Mouse (Mus musculus) CH12.LX (cell line): ENCODE measurements at regions not wholly inside any gene's neighbourhood (a gene's known extent, or its start where the extent isn't known, plus 50 kb on each side); places are given as distances from the start of the nearest gene placed in this dataset.

ENCODE experiments used
- CHD1 ChIP-seq: IDR thresholded peaks from 2 replicates; pipeline ENCODE4 v1.6.1; 2012; ENCODE audit warnings: low read depth, low read length, improper control_type of control experiment, inconsistent platforms
- CTCF ChIP-seq, 2 experiments: IDR thresholded peaks in 1 of 2; conservative IDR thresholded peaks in 1 of 2; 2 replicates each; pipeline ENCODE4 v1.5.1; 2011 to 2012; ENCODE audit warnings: low read depth in 2 of 2, low read length in 2 of 2, improper control_type of control experiment in 1 of 2, inconsistent platforms in 1 of 2, mild to moderate bottlenecking in 1 of 2, moderate library complexity in 1 of 2
- ETS1 ChIP-seq: conservative IDR thresholded peaks from 2 replicates; pipeline ENCODE4 v1.6.1; 2012; ENCODE audit warnings: low read depth, mild to moderate bottlenecking, inconsistent platforms, low read length, improper control_type of control experiment, moderate library complexity
- HCFC1 ChIP-seq: IDR thresholded peaks from 2 replicates; pipeline ENCODE4 v1.6.1; 2012; ENCODE audit warnings: low read depth, mild to moderate bottlenecking, inconsistent platforms, low read length, improper control_type of control experiment
- MAX ChIP-seq: IDR thresholded peaks from 2 replicates; pipeline ENCODE4 v1.6.1; 2011; ENCODE audit warnings: low read length, improper control_type of control experiment
- RAD21 ChIP-seq: IDR thresholded peaks from 2 replicates; pipeline ENCODE4 v1.6.1; 2011; ENCODE audit warnings: low read depth, mild to moderate bottlenecking, low read length, improper control_type of control experiment, moderate library complexity
- RCOR1 ChIP-seq: conservative IDR thresholded peaks from 2 replicates; pipeline ENCODE4 v1.6.1; 2012; ENCODE audit warnings: low read depth, mild to moderate bottlenecking, inconsistent platforms, low read length, improper control_type of control experiment
- ZMIZ1 ChIP-seq: IDR thresholded peaks from 2 replicates; pipeline ENCODE4 v1.6.1; 2012; ENCODE audit warnings: low read depth, mild to moderate bottlenecking, inconsistent platforms, low read length, improper control_type of control experiment

GRCm38 (mm10) chr17:15640776-15641175, 64.0 kb upstream of the Chd1 start:
- TF ChIP-seq CTCF (conservative IDR thresholded peaks at IDR 0.05 in 1 of 2, IDR thresholded peaks at IDR 0.05 in 1 of 2; ENCODE audit: low read depth in 2 of 2, low read length in 2 of 2) (no peak), MAX (no peak), RAD21 (no peak), RCOR1 (no peak), ZMIZ1 (no peak), ETS1 (no peak), HCFC1 (no peak), CHD1 (no peak)
